Mouse (Mus musculus) midbrain, embryonic 12.5 days (tissue): ENCODE data around the gene 9230112D13Rik. TPM values are rescaled to one million over a fixed set of nuclear protein-coding genes. Genes with fewer than 3 reads are reported as not detected.

Experiments used
- ATAC-seq: fragments of 200-750 bp; cut with Nextera tagmentation; 2 replicates; pipeline ENCODE4 v1.8.0; 2017; ENCODE audit warnings: low read depth, moderate TSS enrichment, moderate library complexity; ENCODE audit not compliant: low FRiP score
- H3K27ac ChIP-seq: fragments of 300-500 bp; sonication (generic); replicated peaks from 2 replicates; pipeline ENCODE4 v1.5.1; 2016; ENCODE audit warnings: mild to moderate bottlenecking
- H3K27me3 ChIP-seq: fragments of 300-500 bp; sonication (generic); 2 replicates; pipeline ENCODE4 v1.6.1; 2016; ENCODE audit warnings: mild to moderate bottlenecking
- H3K36me3 ChIP-seq: fragments of 300-500 bp; sonication (generic); 2 replicates; pipeline ENCODE4 v1.6.1; 2016
- H3K4me1 ChIP-seq: fragments of 300-500 bp; sonication (generic); 2 replicates; pipeline ENCODE4 v1.6.1; 2016
- H3K4me2 ChIP-seq: fragments of 300-500 bp; sonication (generic); replicated peaks from 2 replicates; pipeline ENCODE4 v1.6.1; 2016; ENCODE audit warnings: mild to moderate bottlenecking, moderate library complexity
- H3K4me3 ChIP-seq: fragments of 300-500 bp; sonication (generic); 2 replicates; pipeline ENCODE4 v1.5.1; 2016; ENCODE audit warnings: mild to moderate bottlenecking
- H3K9ac ChIP-seq: fragments of 300-500 bp; sonication (generic); replicated peaks from 2 replicates; pipeline ENCODE4 v1.6.1; 2016; ENCODE audit warnings: mild to moderate bottlenecking, moderate library complexity
- H3K9me3 ChIP-seq: fragments of 300-500 bp; sonication (generic); 2 replicates; pipeline ENCODE4 v1.6.1; 2016; ENCODE audit warnings: mild to moderate bottlenecking
- WGBS: fragments of 180-500 bp; shearing (Covaris S2); methylation state at CpG from one replicate; pipeline ENCODE4 v1.1.7; 2016; 5-methylcytosine and 5-hydroxymethylcytosine counted together
- polyA plus RNA-seq: library from polyadenylated mRNA; unstranded; fragments of >200 nt; fragmentation: Nextera tagmentation; extraction: Ambion mirVana; gene quantifications from 2 replicates; pipeline ENCODE4 v1.2.1, GENCODE M21; 2016

9230112D13Rik gene
- polyA plus RNA-seq, 1 experiment from 2014 or later, result not detected

GRCm38 (mm10) chr14:34505309-34505708, 17.3 kb downstream of the 9230112D13Rik start:
- Histone ChIP-seq H3K36me3 (no peaks in the 10 kb centered on the region), H3K27ac (no peak overlapping the region)
- 54% methylated on average over 7 of the region's 7 CpGs for WGBS

GRCm38 (mm10) chr14:34504377-34504776, 18.2 kb downstream of the 9230112D13Rik start:
- no peaks in the 10 kb centered on the region for H3K36me3 ChIP-seq
- WGBS, result 91% methylated on average over 5 of the region's 5 CpGs
- no peak for ATAC-seq
- no peak overlapping the region for H3K27ac ChIP-seq
- no peak overlapping the region for H3K4me2 ChIP-seq
- H3K4me3 ChIP-seq, result no peak overlapping the region
- H3K27me3 ChIP-seq, result no peaks in the 10 kb centered on the region
- H3K9me3 ChIP-seq, result no peaks in the 10 kb centered on the region
- no peak overlapping the region for H3K9ac ChIP-seq
- peaks cover 33% of the 10 kb centered on the region for H3K4me1 ChIP-seq

More at GRCm38 (mm10) chr14:34505309-34505708, 17.3 kb downstream of the 9230112D13Rik start:
- Histone ChIP-seq H3K9ac (no peak overlapping the region), H3K9me3 (no peaks in the 10 kb centered on the region), H3K4me1 (peaks cover 24% of the 10 kb centered on the region), H3K4me3 (no peak overlapping the region), H3K4me2 (no peak overlapping the region), H3K27me3 (no peaks in the 10 kb centered on the region)
- ATAC-seq, result no peak

- Histone ChIP-seq H3K27ac (no peak overlapping the region), H3K36me3 (no peaks in the 10 kb centered on the region), H3K9ac (0 out of 2 replicates have a peak overlapping the region, but pooled peaks have one; percentile 77), H3K4me1 (peaks cover 34% of the 10 kb centered on the region), H3K4me2 (peak overlapping the region; percentile 54), H3K4me3 (no peak overlapping the region), H3K27me3 (no peaks in the 10 kb centered on the region), H3K9me3 (no peaks in the 10 kb centered on the region)
- 40% methylated on average over 6 of the region's 6 CpGs for WGBS
- no peak for ATAC-seq
Measured at GRCm38 (mm10) chr14:34503759-34504158, 18.8 kb downstream of the 9230112D13Rik start.

DNA sequence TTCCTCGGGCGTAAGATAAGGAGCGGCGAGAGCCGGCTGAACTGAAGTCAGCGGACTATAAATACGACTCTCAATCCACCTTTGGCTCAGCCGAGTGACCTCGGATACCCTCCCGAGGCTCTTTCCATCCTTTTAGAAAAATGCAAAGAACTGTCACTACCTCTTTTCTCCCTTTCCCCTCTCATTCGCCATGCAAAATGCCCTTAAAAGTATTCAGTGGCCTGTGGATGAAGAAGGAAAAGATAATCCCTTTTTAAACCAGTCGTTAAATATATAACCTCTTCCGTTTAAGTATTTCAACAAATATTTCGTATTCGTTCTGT, 19.3 kb downstream of the 9230112D13Rik start, which contains the start of gene Bmpr1a:
Gene Bmpr1a (minus strand): TSS at position 17 of the 323 bp plus-strand sequence.
- no peaks in the 10 kb centered on the region for H3K9me3 ChIP-seq
- H3K36me3 ChIP-seq, result no peaks in the 10 kb centered on the region
- 8% methylated on average over 15 of the region's 15 CpGs for WGBS
- peak within 1 kb of the TSS; percentile 54 for H3K4me2 ChIP-seq
- peak within 1 kb of the TSS; percentile 88 for H3K27ac ChIP-seq
- H3K9ac ChIP-seq, result peak within 1 kb of the TSS; percentile 77
- peaks cover 35% of the 10 kb centered on the region for H3K4me1 ChIP-seq
- peak within 1 kb of the TSS; percentile 91 for H3K4me3 ChIP-seq
- no peak for ATAC-seq
- H3K27me3 ChIP-seq, result no peaks in the 10 kb centered on the region

DNA sequence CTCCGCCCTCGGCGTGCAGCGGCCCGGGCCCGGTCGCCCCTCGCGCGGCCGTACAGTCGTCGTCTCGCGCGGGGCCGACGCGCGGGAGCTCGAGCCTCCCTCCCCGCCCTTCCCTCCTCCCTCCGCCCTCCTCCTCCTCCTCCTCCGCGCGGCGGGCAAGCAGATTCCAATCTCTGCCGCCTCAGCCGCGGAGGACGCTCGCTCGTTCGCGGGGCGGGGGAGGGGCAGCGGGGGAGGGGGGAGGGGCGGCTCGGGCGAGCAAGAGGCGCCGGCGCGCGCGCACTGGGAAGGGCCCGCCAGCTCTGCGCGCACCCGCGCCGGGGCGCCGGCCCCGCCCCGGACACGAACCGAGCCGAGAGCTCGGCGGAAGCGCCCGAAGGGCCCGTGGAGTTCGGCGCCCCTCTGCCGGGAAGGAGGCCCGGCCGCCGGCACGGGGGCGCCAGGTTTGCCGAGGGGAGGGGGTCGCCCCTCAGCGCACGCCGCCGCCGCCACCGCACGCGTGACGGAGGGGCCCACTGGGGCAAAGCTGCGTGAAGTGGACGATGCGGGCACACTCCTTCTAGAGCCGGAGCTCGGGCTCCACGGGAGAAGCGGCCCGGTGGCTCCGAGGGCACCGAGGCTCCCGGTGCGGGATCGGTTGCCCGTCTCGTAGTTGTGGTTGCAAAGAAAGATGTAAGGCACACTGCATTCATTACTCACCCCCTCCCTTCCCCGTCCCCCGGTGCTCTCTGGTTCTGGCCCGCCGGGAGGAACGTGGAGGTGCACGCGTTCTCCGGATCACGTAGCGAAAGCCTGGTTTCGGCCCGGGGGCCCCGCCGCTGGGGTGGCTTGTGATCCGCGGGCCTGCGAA, 19.9 kb downstream of the 9230112D13Rik start:
- H3K27me3 ChIP-seq, result no peaks in the 10 kb centered on the region
- no peaks in the 10 kb centered on the region for H3K9me3 ChIP-seq
- H3K4me3 ChIP-seq, result peak overlapping the region; percentile 91
- ATAC-seq, result peak; percentile 90
- under 1% methylated on average over 75 of the region's 115 CpGs for WGBS
- peak overlapping the region; percentile 88 for H3K27ac ChIP-seq
- H3K36me3 ChIP-seq, result no peaks in the 10 kb centered on the region
- peaks cover 30% of the 10 kb centered on the region for H3K4me1 ChIP-seq
- peak overlapping the region; percentile 54 for H3K4me2 ChIP-seq
- peak overlapping the region; percentile 77 for H3K9ac ChIP-seq

DNA sequence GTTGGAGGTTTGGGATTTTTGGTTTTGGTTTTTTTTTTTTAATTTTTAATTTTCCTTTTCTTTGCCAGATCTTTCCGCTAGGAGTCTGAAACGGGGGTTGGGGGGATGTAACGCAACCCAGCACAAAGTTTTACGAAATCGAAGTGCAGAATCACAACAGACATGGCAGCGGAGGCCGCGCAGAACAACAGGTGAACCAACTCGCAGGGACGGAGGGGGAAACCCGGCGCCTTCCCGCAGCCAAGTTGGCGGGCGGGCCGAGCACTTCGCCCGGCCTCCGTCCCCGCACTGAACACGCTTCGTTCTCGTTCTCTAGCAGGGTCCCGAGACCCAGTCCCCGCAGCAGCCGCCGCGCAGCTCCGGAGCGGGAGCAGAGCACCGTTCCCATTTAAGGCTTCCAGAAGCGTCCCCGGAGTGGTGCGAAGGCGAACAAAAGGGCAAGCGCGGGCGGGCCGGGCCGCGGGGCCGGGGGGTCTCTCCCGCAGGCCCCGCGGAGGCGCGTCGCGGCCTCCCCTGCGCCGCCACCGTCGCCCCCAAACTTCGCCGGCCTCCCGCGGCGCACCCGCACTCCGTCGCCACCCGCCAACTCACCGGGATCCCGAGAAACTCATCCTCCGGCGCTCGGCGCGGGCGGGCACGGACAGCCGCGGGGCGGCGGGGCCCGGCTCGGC, 20.7 kb downstream of the 9230112D13Rik start:
- Histone ChIP-seq H3K9me3 (no peaks in the 10 kb centered on the region), H3K4me3 (peak overlapping the region; percentile 91), H3K4me1 (peaks cover 28% of the 10 kb centered on the region), H3K4me2 (peak overlapping the region; percentile 54), H3K27ac (peak overlapping the region; percentile 88), H3K27me3 (no peaks in the 10 kb centered on the region), H3K36me3 (no peaks in the 10 kb centered on the region), H3K9ac (peak overlapping the region; percentile 77)
- WGBS, result under 1% methylated on average over 77 of the region's 77 CpGs
- ATAC-seq, result peak; percentile 50; the same call in 1 of the 2 replicates

DNA sequence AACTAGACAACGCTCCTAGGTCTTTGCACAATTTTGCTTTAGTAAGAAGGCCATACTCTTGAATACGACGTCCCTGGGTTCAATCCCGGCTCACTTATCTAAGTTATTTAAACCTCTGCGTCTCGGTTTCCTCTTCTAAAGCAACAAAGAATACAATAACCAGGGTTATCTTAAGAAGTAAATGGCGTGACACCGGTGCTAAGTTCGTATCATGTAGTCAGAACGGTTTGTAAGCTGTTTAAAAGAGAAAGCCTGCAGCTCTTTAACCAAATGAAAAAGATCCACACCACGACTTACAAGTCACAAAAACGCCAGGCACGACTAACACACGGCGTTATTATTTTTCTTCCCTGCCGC, 21.2 kb downstream of the 9230112D13Rik start:
- H3K4me1 ChIP-seq, result peaks cover 28% of the 10 kb centered on the region
- no peaks in the 10 kb centered on the region for H3K9me3 ChIP-seq
- H3K4me2 ChIP-seq, result peak overlapping the region; percentile 54
- H3K4me3 ChIP-seq, result peak overlapping the region; percentile 91
- ATAC-seq, result no peak
- H3K27ac ChIP-seq, result peak overlapping the region; percentile 88
- H3K9ac ChIP-seq, result peak overlapping the region; percentile 77
- H3K27me3 ChIP-seq, result no peaks in the 10 kb centered on the region
- no peaks in the 10 kb centered on the region for H3K36me3 ChIP-seq
- WGBS, result under 1% methylated on average over 16 of the region's 16 CpGs

- Histone ChIP-seq H3K36me3 (no peaks in the 10 kb centered on the region), H3K4me1 (peaks cover 28% of the 10 kb centered on the region), H3K27me3 (no peaks in the 10 kb centered on the region), H3K9me3 (no peaks in the 10 kb centered on the region), H3K4me3 (peak overlapping the region; percentile 91), H3K27ac (no peak overlapping the region), H3K4me2 (peak overlapping the region; percentile 54), H3K9ac (peak overlapping the region; percentile 28; the same call in 1 of the 2 replicates)
- 3% methylated on average over 4 of the region's 4 CpGs for WGBS
- no peak for ATAC-seq
Measured at GRCm38 (mm10) chr14:34500309-34500708, 22.3 kb downstream of the 9230112D13Rik start.

DNA sequence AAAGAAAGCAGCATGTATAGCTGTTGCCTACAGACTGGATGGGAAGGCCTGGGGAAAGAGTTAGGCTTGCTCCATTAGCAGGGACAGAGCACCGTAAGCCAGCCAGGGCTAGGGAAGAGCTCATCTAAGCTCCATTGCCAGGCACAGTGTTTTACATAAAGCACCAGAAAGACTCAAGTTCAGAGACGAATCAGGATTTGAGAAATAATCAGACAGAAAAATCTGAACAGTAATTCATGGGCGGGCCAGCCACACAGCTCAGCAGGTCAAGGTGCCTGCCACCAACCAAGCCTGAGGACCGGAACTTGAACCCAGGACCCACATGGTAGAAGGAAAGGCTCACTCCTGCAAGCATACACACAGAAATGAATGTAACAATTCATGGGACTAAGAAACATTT, 22.9 kb downstream of the 9230112D13Rik start:
- peaks cover 28% of the 10 kb centered on the region for H3K4me1 ChIP-seq
- H3K36me3 ChIP-seq, result no peaks in the 10 kb centered on the region
- no peak overlapping the region for H3K27ac ChIP-seq
- H3K9me3 ChIP-seq, result no peaks in the 10 kb centered on the region
- ATAC-seq, result no peak
- no peak overlapping the region; the same call in 1 of the 2 replicates for H3K9ac ChIP-seq
- H3K4me3 ChIP-seq, result 0 out of 2 replicates have a peak overlapping the region, but pooled peaks have one; percentile 91
- 70% methylated on average over 4 of the region's 4 CpGs for WGBS
- no peaks in the 10 kb centered on the region for H3K27me3 ChIP-seq
- peak overlapping the region; percentile 54 for H3K4me2 ChIP-seq

DNA sequence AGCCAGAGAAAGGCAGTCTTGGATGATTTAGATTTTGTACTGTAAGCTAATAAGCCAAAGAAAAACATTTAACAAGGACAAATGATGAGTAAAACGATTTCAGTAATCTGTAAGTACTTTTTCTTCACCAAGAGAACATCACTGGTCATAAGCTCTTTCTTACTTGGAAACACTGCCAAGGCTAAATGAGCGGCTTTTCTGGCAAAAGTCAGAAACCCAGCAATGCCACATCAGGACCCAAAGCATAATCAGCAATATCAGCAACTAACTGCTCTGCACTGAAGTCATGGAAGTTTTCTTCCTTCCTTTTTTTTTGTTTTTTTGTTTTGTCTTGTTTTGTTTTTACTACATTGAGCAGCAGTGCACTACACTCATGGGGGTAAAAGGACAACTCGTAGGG, 25.3 kb downstream of the 9230112D13Rik start:
- no peak overlapping the region for H3K4me3 ChIP-seq
- WGBS, result 91% methylated on average over 3 of the region's 3 CpGs
- no peak overlapping the region for H3K27ac ChIP-seq
- H3K9me3 ChIP-seq, result no peaks in the 10 kb centered on the region
- no peaks in the 10 kb centered on the region for H3K36me3 ChIP-seq
- H3K9ac ChIP-seq, result no peak overlapping the region
- H3K4me1 ChIP-seq, result peaks cover 26% of the 10 kb centered on the region
- H3K27me3 ChIP-seq, result no peaks in the 10 kb centered on the region
- H3K4me2 ChIP-seq, result no peak overlapping the region
- ATAC-seq, result no peak

GRCm38 (mm10) chr14:34493682-34494081, 28.9 kb downstream of the 9230112D13Rik start:
- Histone ChIP-seq H3K4me2 (no peak overlapping the region), H3K9ac (no peak overlapping the region), H3K4me3 (no peak overlapping the region), H3K27me3 (no peaks in the 10 kb centered on the region), H3K36me3 (no peaks in the 10 kb centered on the region), H3K4me1 (peaks cover 4% of the 10 kb centered on the region), H3K9me3 (no peaks in the 10 kb centered on the region), H3K27ac (no peak overlapping the region)
- no peak for ATAC-seq
- WGBS, result 92% methylated on average over 3 of the region's 3 CpGs

DNA sequence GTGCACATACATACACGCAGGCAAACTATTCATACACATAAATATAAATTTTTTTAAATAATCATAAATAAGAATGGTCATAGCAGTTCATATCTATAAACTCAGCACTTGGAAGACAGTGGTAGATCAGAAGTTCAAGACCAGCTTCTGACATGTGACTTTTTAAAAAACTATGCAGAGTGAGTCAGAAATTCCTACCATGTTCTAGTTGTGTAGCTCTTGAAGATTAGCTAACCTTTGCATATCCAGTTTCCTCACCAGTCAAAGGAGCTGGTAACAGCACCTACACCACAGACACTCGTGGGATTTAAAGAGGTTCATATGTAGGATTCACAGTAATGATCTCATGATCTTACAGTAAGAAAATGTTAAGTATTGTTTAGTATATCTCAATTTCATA, 29.9 kb downstream of the 9230112D13Rik start:
- Histone ChIP-seq H3K9me3 (no peaks in the 10 kb centered on the region), H3K4me2 (no peak overlapping the region), H3K9ac (no peak overlapping the region), H3K27ac (no peak overlapping the region), H3K4me3 (no peak overlapping the region), H3K4me1 (no peaks in the 10 kb centered on the region; the same call in 1 of the 2 replicates), H3K27me3 (no peaks in the 10 kb centered on the region), H3K36me3 (no peaks in the 10 kb centered on the region)
- 83% methylated on average over 2 of the region's 2 CpGs for WGBS
- no peak for ATAC-seq
